Mouse (Mus musculus): Measurements from ENCODE around the gene Rtel1. TPM values are rescaled to one million over a fixed set of nuclear protein-coding genes. Genes with fewer than 3 reads are reported as not detected.
A peak's percentile ranks its signal among the peaks of the same experiment; 100 is the strongest.

Gene Rtel1
- polyA plus RNA-seq, 1 experiment from 2014 or later: 70.3 TPM

DNA sequence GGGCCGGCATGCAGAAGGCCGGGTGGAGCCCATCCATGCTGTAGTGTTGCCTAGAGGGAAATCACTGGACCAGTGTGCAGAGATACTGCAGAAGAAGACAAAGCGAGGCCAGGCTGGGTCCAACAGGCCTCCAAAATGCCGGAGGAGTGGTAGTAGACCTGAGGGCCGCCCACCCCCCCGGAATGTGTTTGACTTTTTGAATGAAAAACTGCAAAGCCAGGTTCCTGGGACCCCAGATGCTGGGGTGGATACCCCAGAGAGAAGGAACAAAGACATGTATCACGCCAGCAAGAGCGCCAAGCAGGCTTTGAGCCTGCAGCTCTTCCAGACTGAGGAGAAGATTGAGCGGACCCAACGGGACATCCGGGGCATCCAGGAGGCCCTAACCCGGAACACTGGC, 60.2 kb downstream of the Rtel1 start, which contains the start of gene Lime1:
Gene Lime1 (plus strand): TSS at position 301 of the 400 bp plus-strand sequence.
- Histone ChIP-seq H3K27ac (ENCODE audit: low read depth) (no peak within 1 kb of the TSS), H3K4me1 (ENCODE audit: insufficient read depth) (0 out of 2 replicates have a peak, but pooled peaks cover 5% of the 10 kb centered on the region), H3K4me2 (no peak within 1 kb of the TSS), H3K36me3 (ENCODE audit: insufficient read depth) (peaks cover 63% of the 10 kb centered on the region), H3K4me3 (ENCODE audit: low read depth, low read length) (no peak within 1 kb of the TSS), H3K27me3 (ENCODE audit: insufficient read depth, low read length) (no peaks in the 10 kb centered on the region), H3K9me3 (ENCODE audit: low read depth, low read length) (no peaks in the 10 kb centered on the region), H3K9ac (no peak within 1 kb of the TSS)
- 97% methylated on average over 12 of the region's 12 CpGs for WGBS
- no peak for ATAC-seq (ENCODE audit: insufficient read depth)
- TF ChIP-seq CTCF (IDR thresholded peaks at IDR 0.05; ENCODE audit: low read depth): no peak
- DNase-seq: no peak

- no peak overlapping the region for H3K4me3 ChIP-seq (ENCODE audit: low read depth, low read length)
- H3K36me3 ChIP-seq (ENCODE audit: insufficient read depth): peaks cover 63% of the 10 kb centered on the region
- no peaks in the 10 kb centered on the region for H3K27me3 ChIP-seq (ENCODE audit: insufficient read depth, low read length)
- no peak overlapping the region for H3K9ac ChIP-seq
- no peaks in the 10 kb centered on the region for H3K9me3 ChIP-seq (ENCODE audit: low read depth, low read length)
- H3K27ac ChIP-seq (ENCODE audit: low read depth): no peak overlapping the region
- ATAC-seq (ENCODE audit: insufficient read depth): no peak
- no peak for TF ChIP-seq CTCF (IDR thresholded peaks at IDR 0.05; ENCODE audit: low read depth)
- WGBS: 85% methylated on average over 5 of the region's 5 CpGs
- no peak for DNase-seq
- H3K4me2 ChIP-seq: no peak overlapping the region
- 0 out of 2 replicates have a peak, but pooled peaks cover 5% of the 10 kb centered on the region for H3K4me1 ChIP-seq (ENCODE audit: insufficient read depth)
These were observed 60.7 kb downstream of the Rtel1 start for GRCm38 (mm10) chr2:181380251-181380650.

DNA sequence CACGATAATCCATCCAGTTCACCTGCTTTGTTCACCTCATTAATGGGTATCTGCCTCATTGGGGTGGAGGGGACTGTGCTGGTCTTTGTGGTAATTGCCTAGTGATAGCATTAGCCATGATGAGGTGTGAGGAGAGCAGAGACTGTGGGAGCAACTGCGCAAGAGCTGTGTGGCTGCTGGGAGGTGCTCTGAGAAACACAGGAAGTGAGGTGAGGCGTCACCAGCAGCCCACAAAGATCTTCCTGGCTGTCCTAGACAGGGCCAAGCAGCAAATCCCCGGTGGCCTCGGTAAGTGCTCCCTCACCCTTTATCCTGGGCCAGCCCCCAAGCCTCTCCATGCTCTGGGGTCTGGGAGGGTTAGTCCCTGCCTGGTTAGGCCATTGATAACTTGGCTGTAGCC, 61.6 kb downstream of the Rtel1 start:
- ATAC-seq (ENCODE audit: insufficient read depth): no peak
- WGBS: 85% methylated on average over 5 of the region's 5 CpGs
- no peak overlapping the region for H3K4me2 ChIP-seq

DNA sequence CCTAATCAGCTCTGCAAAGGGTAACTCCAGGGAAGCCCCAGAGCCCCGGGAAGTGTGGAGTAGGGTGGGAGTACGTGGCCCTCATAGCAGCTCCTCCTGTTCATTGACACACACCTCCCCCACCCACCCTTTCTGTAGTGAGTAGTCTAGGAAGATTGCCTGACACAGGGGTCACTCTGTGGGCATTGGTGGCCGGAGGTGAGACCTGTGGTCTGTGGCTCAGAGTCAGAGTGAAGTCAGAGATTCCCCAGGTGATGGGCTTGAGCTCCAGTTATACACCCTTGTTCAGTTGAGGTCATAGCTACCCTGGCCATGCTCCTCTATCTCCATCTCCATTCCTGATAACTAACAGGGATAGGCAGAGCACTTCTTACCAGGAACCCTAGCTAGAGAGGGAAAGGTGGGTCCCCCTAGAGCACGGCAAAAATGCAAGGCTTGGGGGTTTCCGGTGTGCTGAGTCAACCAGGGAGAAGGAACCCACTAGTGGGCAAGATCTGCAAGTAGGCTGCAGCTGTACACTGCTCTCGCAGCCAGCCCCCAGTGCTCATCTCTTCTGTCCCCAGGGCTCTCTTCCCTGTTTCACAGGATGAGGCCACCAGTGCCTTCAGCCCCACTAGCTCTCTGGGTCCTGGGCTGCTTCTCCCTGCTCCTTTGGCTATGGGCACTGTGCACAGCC, 62.2 kb downstream of the Rtel1 start:
- no peaks in the 10 kb centered on the region for H3K27me3 ChIP-seq (ENCODE audit: insufficient read depth, low read length)
- ATAC-seq (ENCODE audit: insufficient read depth): no peak
- no peak for DNase-seq
- no peak for TF ChIP-seq CTCF (IDR thresholded peaks at IDR 0.05; ENCODE audit: low read depth)
- H3K36me3 ChIP-seq (ENCODE audit: insufficient read depth): peaks cover 75% of the 10 kb centered on the region
- no peak overlapping the region for H3K9ac ChIP-seq
- H3K4me2 ChIP-seq: no peak overlapping the region
- H3K9me3 ChIP-seq (ENCODE audit: low read depth, low read length): no peaks in the 10 kb centered on the region
- no peak overlapping the region for H3K27ac ChIP-seq (ENCODE audit: low read depth)
- no peak overlapping the region for H3K4me3 ChIP-seq (ENCODE audit: low read depth, low read length)
- WGBS: 83% methylated on average over 6 of the region's 6 CpGs
- 0 out of 2 replicates have a peak, but pooled peaks cover 5% of the 10 kb centered on the region for H3K4me1 ChIP-seq (ENCODE audit: insufficient read depth)

More for the DNA sequence above, 61.6 kb downstream of the Rtel1 start:
- Histone ChIP-seq H3K4me1 (ENCODE audit: insufficient read depth) (0 out of 2 replicates have a peak, but pooled peaks cover 5% of the 10 kb centered on the region), H3K9me3 (ENCODE audit: low read depth, low read length) (no peaks in the 10 kb centered on the region), H3K4me3 (ENCODE audit: low read depth, low read length) (no peak overlapping the region), H3K36me3 (ENCODE audit: insufficient read depth) (peaks cover 68% of the 10 kb centered on the region), H3K27ac (ENCODE audit: low read depth) (no peak overlapping the region), H3K9ac (no peak overlapping the region), H3K27me3 (ENCODE audit: insufficient read depth, low read length) (no peaks in the 10 kb centered on the region)
- no peak for DNase-seq
- TF ChIP-seq CTCF (IDR thresholded peaks at IDR 0.05; ENCODE audit: low read depth): no peak

- Histone ChIP-seq H3K36me3 (ENCODE audit: insufficient read depth) (peaks cover 70% of the 10 kb centered on the region), H3K4me2 (no peak overlapping the region), H3K27ac (ENCODE audit: low read depth) (peak overlapping the region; percentile 80), H3K27me3 (ENCODE audit: insufficient read depth, low read length) (no peaks in the 10 kb centered on the region), H3K9me3 (ENCODE audit: low read depth, low read length) (no peaks in the 10 kb centered on the region), H3K9ac (no peak overlapping the region), H3K4me1 (ENCODE audit: insufficient read depth) (0 out of 2 replicates have a peak, but pooled peaks cover 5% of the 10 kb centered on the region), H3K4me3 (ENCODE audit: low read depth, low read length) (no peak overlapping the region)
- ATAC-seq (ENCODE audit: insufficient read depth): 0 out of 2 replicates have a peak, but pooled peaks have one; percentile 15
- TF ChIP-seq CTCF (IDR thresholded peaks at IDR 0.05; ENCODE audit: low read depth): no peak
- 60% methylated on average over 7 of the region's 7 CpGs for WGBS
- DNase-seq: no peak
These were observed 64.9 kb downstream of the Rtel1 start for GRCm38 (mm10) chr2:181384463-181384862.

- Histone ChIP-seq H3K27me3 (ENCODE audit: insufficient read depth, low read length) (no peaks in the 10 kb centered on the region), H3K4me2 (no peak overlapping the region), H3K27ac (ENCODE audit: low read depth) (peak overlapping the region; percentile 80), H3K4me1 (ENCODE audit: insufficient read depth) (0 out of 2 replicates have a peak, but pooled peaks cover 5% of the 10 kb centered on the region), H3K9ac (no peak overlapping the region), H3K9me3 (ENCODE audit: low read depth, low read length) (no peaks in the 10 kb centered on the region), H3K4me3 (ENCODE audit: low read depth, low read length) (no peak overlapping the region), H3K36me3 (ENCODE audit: insufficient read depth) (peaks cover 65% of the 10 kb centered on the region)
- WGBS: 64% methylated on average over 4 of the region's 4 CpGs
- peak; percentile 79 for ATAC-seq (ENCODE audit: insufficient read depth)
- peak; percentile 69 for DNase-seq
- TF ChIP-seq CTCF (IDR thresholded peaks at IDR 0.05; ENCODE audit: low read depth): no peak
These were observed 65.4 kb downstream of the Rtel1 start for GRCm38 (mm10) chr2:181384919-181385391.

- H3K4me3 ChIP-seq (ENCODE audit: low read depth, low read length): no peak overlapping the region
- H3K27ac ChIP-seq (ENCODE audit: low read depth): peak overlapping the region; percentile 80
- H3K9me3 ChIP-seq (ENCODE audit: low read depth, low read length): no peaks in the 10 kb centered on the region
- H3K4me2 ChIP-seq: no peak overlapping the region
- no peaks in the 10 kb centered on the region for H3K27me3 ChIP-seq (ENCODE audit: insufficient read depth, low read length)
- 0 out of 2 replicates have a peak, but pooled peaks cover 5% of the 10 kb centered on the region for H3K4me1 ChIP-seq (ENCODE audit: insufficient read depth)
- no peak for ATAC-seq (ENCODE audit: insufficient read depth)
- no peak for DNase-seq
- WGBS: 50% methylated on average over 3 of the region's 3 CpGs
- no peak overlapping the region for H3K9ac ChIP-seq
- TF ChIP-seq CTCF (IDR thresholded peaks at IDR 0.05; ENCODE audit: low read depth): no peak
- peaks cover 62% of the 10 kb centered on the region for H3K36me3 ChIP-seq (ENCODE audit: insufficient read depth)
These were observed 66.3 kb downstream of the Rtel1 start for GRCm38 (mm10) chr2:181385885-181386284.
